Mouse (Mus musculus) ES-E14 (cell line): ENCODE measurements around the gene Mycbpap.

Experiments used
- HCFC1 ChIP-seq: IDR thresholded peaks from 2 replicates; pipeline ENCODE4 v1.6.1; 2012; ENCODE audit warnings: low read length, inconsistent platforms, borderline replicate concordance; ENCODE audit not compliant: insufficient read depth
- ZC3H11A ChIP-seq: IDR thresholded peaks from 2 replicates; pipeline ENCODE4 v1.6.1; 2012; ENCODE audit warnings: low read depth, mild to moderate bottlenecking, inconsistent platforms, low read length, borderline replicate concordance

GRCm38 (mm10) chr11:94543344-94543743 is 21.8 kb upstream of the Mycbpap start:
- TF ChIP-seq HCFC1 (no peak), ZC3H11A (no peak)
